Mouse (Mus musculus): ENCODE data around the gene Man2a1. TPM values are rescaled to one million over a fixed set of nuclear protein-coding genes. Genes with fewer than 3 reads are reported as not detected.
"Not testable (repeated sequence)": the region's sequence is repeated elsewhere in the genome, so short reads cannot be mapped to it uniquely, and the experiment has no call there.

Gene Man2a1
- polyA plus RNA-seq, 1 experiment from 2014 or later, result 9.3 TPM

GRCm38 (mm10) chr17:64747461-64747860 lies 146.9 kb downstream of the Man2a1 start:
- Histone ChIP-seq H3K4me1 (0 out of 2 replicates have a peak, but pooled peaks cover 7% of the 10 kb centered on the region), H3K9ac (no peak overlapping the region), H3K36me3 (peaks cover 13% of the 10 kb centered on the region; the same call in 1 of the 2 replicates), H3K9me3 (no peaks in the 10 kb centered on the region), H3K27me3 (no peaks in the 10 kb centered on the region), H3K27ac (no peak overlapping the region), H3K4me2 (no peak overlapping the region), H3K4me3 (no peak overlapping the region)
- ATAC-seq (ENCODE audit: borderline replicate concordance, extremely low read depth, low FRiP score, low TSS enrichment), result no peak
- WGBS, result 65% methylated on average over 5 of the region's 5 CpGs

- Histone ChIP-seq H3K27me3 (no peaks in the 10 kb centered on the region), H3K4me1 (0 out of 2 replicates have a peak, but pooled peaks cover 7% of the 10 kb centered on the region), H3K9ac (no peak overlapping the region), H3K4me3 (no peak overlapping the region), H3K27ac (no peak overlapping the region), H3K36me3 (peaks cover 13% of the 10 kb centered on the region; the same call in 1 of the 2 replicates), H3K9me3 (no peaks in the 10 kb centered on the region), H3K4me2 (no peak overlapping the region)
- ATAC-seq (ENCODE audit: borderline replicate concordance, extremely low read depth, low FRiP score, low TSS enrichment), result no peak
- 39% methylated on average over 2 of the region's 2 CpGs for WGBS
These were observed 147.6 kb downstream of the Man2a1 start for GRCm38 (mm10) chr17:64748131-64748530.

GRCm38 (mm10) chr17:64749146-64749545 lies 148.6 kb downstream of the Man2a1 start:
- Histone ChIP-seq H3K27me3 (no peaks in the 10 kb centered on the region), H3K36me3 (peaks cover 13% of the 10 kb centered on the region; the same call in 1 of the 2 replicates), H3K9ac (no peak overlapping the region), H3K4me2 (no peak overlapping the region), H3K4me1 (0 out of 2 replicates have a peak, but pooled peaks cover 7% of the 10 kb centered on the region), H3K27ac (no peak overlapping the region), H3K9me3 (no peaks in the 10 kb centered on the region), H3K4me3 (no peak overlapping the region)
- 44% methylated on average over 1 of the region's 1 CpGs for WGBS
- ATAC-seq (ENCODE audit: borderline replicate concordance, extremely low read depth, low FRiP score, low TSS enrichment), result no peak

- no peak for ATAC-seq (ENCODE audit: borderline replicate concordance, extremely low read depth, low FRiP score, low TSS enrichment)
- no peak overlapping the region for H3K27ac ChIP-seq
- no peaks in the 10 kb centered on the region for H3K36me3 ChIP-seq
- no peak overlapping the region for H3K4me3 ChIP-seq
- no peak overlapping the region for H3K9ac ChIP-seq
- 0 out of 2 replicates have a peak, but pooled peaks cover 7% of the 10 kb centered on the region for H3K4me1 ChIP-seq
- no peaks in the 10 kb centered on the region for H3K27me3 ChIP-seq
- H3K4me2 ChIP-seq, result no peak overlapping the region
- 84% methylated on average over 5 of the region's 5 CpGs for WGBS
- no peaks in the 10 kb centered on the region for H3K9me3 ChIP-seq
These were observed 150.7 kb downstream of the Man2a1 start for GRCm38 (mm10) chr17:64751249-64751648.

GRCm38 (mm10) chr17:64752126-64753019 lies 151.8 kb downstream of the Man2a1 start:
- no peak overlapping the region for H3K9ac ChIP-seq
- no peak overlapping the region for H3K4me3 ChIP-seq
- WGBS, result 87% methylated on average over 13 of the region's 13 CpGs
- H3K9me3 ChIP-seq, result no peaks in the 10 kb centered on the region
- H3K27me3 ChIP-seq, result no peaks in the 10 kb centered on the region
- ATAC-seq (ENCODE audit: borderline replicate concordance, extremely low read depth, low FRiP score, low TSS enrichment), result no peak
- H3K4me1 ChIP-seq, result 0 out of 2 replicates have a peak, but pooled peaks cover 7% of the 10 kb centered on the region
- H3K36me3 ChIP-seq, result no peaks in the 10 kb centered on the region
- no peak overlapping the region for H3K27ac ChIP-seq
- H3K4me2 ChIP-seq, result no peak overlapping the region

- Histone ChIP-seq H3K4me2 (no peak overlapping the region), H3K4me1 (no peaks in the 10 kb centered on the region), H3K9ac (no peak overlapping the region), H3K36me3 (no peaks in the 10 kb centered on the region), H3K4me3 (no peak overlapping the region), H3K27me3 (no peaks in the 10 kb centered on the region), H3K9me3 (no peaks in the 10 kb centered on the region), H3K27ac (no peak overlapping the region)
- ATAC-seq (ENCODE audit: borderline replicate concordance, extremely low read depth, low FRiP score, low TSS enrichment), result no peak
- 77% methylated on average over 6 of the region's 6 CpGs for WGBS
These were observed 153.0 kb downstream of the Man2a1 start for GRCm38 (mm10) chr17:64753507-64753906.

GRCm38 (mm10) chr17:64754142-64754863 lies 153.8 kb downstream of the Man2a1 start:
- Histone ChIP-seq H3K36me3 (no peaks in the 10 kb centered on the region), H3K9me3 (no peaks in the 10 kb centered on the region)

GRCm38 (mm10) chr17:64755191-64755590 lies 154.7 kb downstream of the Man2a1 start:
- H3K4me3 ChIP-seq, result no peak overlapping the region
- no peaks in the 10 kb centered on the region for H3K4me1 ChIP-seq
- H3K27me3 ChIP-seq, result no peaks in the 10 kb centered on the region
- H3K27ac ChIP-seq, result no peak overlapping the region
- no peak overlapping the region for H3K9ac ChIP-seq
- H3K9me3 ChIP-seq, result no peaks in the 10 kb centered on the region
- H3K36me3 ChIP-seq, result no peaks in the 10 kb centered on the region
- no peak overlapping the region for H3K4me2 ChIP-seq
- no peak for ATAC-seq (ENCODE audit: borderline replicate concordance, extremely low read depth, low FRiP score, low TSS enrichment)
- WGBS, result 73% methylated on average over 5 of the region's 5 CpGs

More at GRCm38 (mm10) chr17:64754142-64754863, 153.8 kb downstream of the Man2a1 start:
- no peaks in the 10 kb centered on the region for H3K4me1 ChIP-seq
- no peak overlapping the region for H3K4me2 ChIP-seq
- no peak overlapping the region for H3K27ac ChIP-seq
- no peak for ATAC-seq (ENCODE audit: borderline replicate concordance, extremely low read depth, low FRiP score, low TSS enrichment)
- H3K27me3 ChIP-seq, result no peaks in the 10 kb centered on the region
- 71% methylated on average over 9 of the region's 9 CpGs for WGBS
- H3K9ac ChIP-seq, result no peak overlapping the region
- H3K4me3 ChIP-seq, result no peak overlapping the region

GRCm38 (mm10) chr17:64762651-64763050 lies 162.1 kb downstream of the Man2a1 start:
- H3K36me3 ChIP-seq; H3K9ac ChIP-seq; H3K27me3 ChIP-seq; H3K4me1 ChIP-seq; H3K27ac ChIP-seq; H3K4me3 ChIP-seq; ATAC-seq (ENCODE audit: borderline replicate concordance, extremely low read depth, low FRiP score, low TSS enrichment); H3K4me2 ChIP-seq; H3K9me3 ChIP-seq: not testable (repeated sequence)
- 44% methylated on average over 4 of the region's 4 CpGs for WGBS

GRCm38 (mm10) chr17:64763491-64763890 lies 163.0 kb downstream of the Man2a1 start:
- WGBS, result 90% methylated on average over 4 of the region's 4 CpGs
- no peak overlapping the region for H3K27ac ChIP-seq
- no peak overlapping the region for H3K4me2 ChIP-seq
- no peak for ATAC-seq (ENCODE audit: borderline replicate concordance, extremely low read depth, low FRiP score, low TSS enrichment)
- no peaks in the 10 kb centered on the region for H3K9me3 ChIP-seq
- H3K4me3 ChIP-seq, result no peak overlapping the region
- no peaks in the 10 kb centered on the region for H3K4me1 ChIP-seq
- no peaks in the 10 kb centered on the region for H3K36me3 ChIP-seq
- no peaks in the 10 kb centered on the region for H3K27me3 ChIP-seq
- no peak overlapping the region for H3K9ac ChIP-seq

GRCm38 (mm10) chr17:64764175-64765122 lies 163.9 kb downstream of the Man2a1 start:
- no peak overlapping the region for H3K4me3 ChIP-seq
- no peak overlapping the region for H3K27ac ChIP-seq
- no peak overlapping the region for H3K4me2 ChIP-seq
- no peak for ATAC-seq (ENCODE audit: borderline replicate concordance, extremely low read depth, low FRiP score, low TSS enrichment)
- no peaks in the 10 kb centered on the region for H3K4me1 ChIP-seq
- no peaks in the 10 kb centered on the region for H3K27me3 ChIP-seq
- H3K9ac ChIP-seq, result no peak overlapping the region
- no peaks in the 10 kb centered on the region for H3K9me3 ChIP-seq
- WGBS, result 84% methylated on average over 11 of the region's 11 CpGs
- H3K36me3 ChIP-seq, result no peaks in the 10 kb centered on the region
